Mouse (Mus musculus) fibroblast of lung, adult 2 months (primary cell): ENCODE data around the gene Lipa.

Experiments
- DNase-seq: peaks from one replicate; pipeline ENCODE4 v3.0.0-alpha.2; 2011; ENCODE audit warnings: low read depth

Gene Lipa

GRCm38 (mm10) chr19:34526941-34527682 lies at the start of gene Lipa:
Gene Lipa (minus strand): TSS chr19:34527474.
- DNase-seq: peak; percentile 97

DNA sequence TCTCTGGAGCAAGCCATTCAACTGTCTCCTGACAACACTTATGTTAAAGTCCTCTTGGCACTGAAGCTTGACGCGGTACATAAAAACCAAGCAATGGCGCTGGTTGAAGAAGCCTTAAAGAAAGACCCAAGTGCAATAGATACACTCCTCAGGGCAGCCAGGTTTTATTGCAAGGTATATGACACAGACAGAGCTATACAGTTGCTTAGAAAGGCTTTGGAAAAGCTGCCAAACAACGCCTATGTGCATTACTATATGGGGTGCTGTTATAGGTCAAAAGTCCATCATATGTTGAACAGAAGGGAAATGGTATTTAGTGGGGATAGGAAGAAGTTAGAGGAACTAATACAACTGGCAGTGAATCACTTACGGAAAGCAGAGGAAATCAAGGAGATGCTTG lies 46.4 kb upstream of the Lipa start:
- DNase-seq: no peak

DNA sequence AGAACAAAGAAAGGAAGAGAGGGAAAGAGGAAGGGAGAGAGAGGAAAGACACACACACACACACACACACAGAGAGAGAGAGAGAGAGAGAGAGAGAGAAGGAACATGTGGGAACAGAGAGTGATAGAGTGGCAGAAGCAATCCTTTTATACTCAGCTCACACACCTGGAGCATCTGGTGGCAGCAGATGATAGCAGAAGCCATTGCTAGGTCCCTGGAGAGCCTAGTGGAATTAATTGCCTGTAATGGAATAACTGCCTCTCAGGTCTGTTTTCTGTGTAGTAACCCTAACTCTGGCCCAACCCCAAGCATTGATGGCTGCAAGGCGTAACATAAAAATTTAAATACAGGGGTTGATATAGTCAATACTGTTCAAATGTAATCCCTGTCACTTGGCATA lies 43.8 kb upstream of the Lipa start:
- DNase-seq: no peak

GRCm38 (mm10) chr19:34569896-34570476 lies 42.7 kb upstream of the Lipa start:
- DNase-seq: no peak

GRCm38 (mm10) chr19:34568988-34569895 lies 42.0 kb upstream of the Lipa start:
- DNase-seq: no peak

DNA sequence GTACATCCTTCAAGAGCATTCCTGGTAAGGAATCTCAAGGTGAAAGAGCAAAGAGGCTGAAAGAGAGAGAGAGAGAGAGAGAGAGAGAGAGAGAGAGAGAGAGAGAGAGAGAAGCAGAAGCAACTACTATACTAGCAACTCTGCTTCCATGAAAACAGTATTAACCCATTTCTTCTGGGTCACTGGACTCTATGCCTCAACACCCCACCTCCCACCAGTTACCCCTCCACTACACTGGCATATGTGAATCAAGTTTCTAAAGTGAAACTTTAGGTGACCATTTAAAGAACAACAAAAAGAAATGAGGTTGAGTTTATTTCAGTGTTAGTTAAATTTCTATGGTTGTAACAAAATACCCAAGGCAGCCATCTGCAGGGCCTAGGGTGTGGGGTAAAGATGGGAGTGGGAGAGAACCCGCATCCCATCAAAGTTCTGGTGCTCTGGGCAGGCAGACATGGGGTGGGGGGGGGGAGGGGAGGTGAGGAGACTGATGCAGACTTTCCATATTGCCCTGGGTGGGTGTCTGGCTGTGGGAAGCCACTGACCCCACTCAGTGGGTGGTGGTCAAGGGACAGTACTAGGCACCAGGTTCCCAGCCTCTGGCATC lies 39.0 kb upstream of the Lipa start:
- no peak for DNase-seq

DNA sequence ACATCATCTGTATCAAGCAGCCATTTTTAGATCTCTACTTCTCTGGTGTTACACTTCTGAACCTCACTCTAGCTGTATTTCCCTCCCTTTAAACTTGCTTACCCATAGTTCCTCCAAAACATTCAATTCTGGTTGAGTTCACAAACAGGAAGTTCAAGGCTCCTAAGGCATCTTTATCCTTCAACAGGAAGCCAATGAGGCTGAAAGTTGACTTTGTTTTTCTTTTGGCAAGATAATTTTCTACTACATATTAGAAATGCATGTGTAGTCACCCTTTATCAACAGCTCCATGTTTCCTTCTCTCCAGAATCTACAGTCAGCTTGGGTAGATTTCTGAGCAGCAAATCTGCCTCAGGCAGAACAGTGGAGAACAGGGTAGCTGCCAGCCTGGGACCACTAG lies 35.3 kb upstream of the Lipa start:
- no peak for DNase-seq

GRCm38 (mm10) chr19:34556621-34557020 lies 29.3 kb upstream of the Lipa start:
- no peak for DNase-seq

DNA sequence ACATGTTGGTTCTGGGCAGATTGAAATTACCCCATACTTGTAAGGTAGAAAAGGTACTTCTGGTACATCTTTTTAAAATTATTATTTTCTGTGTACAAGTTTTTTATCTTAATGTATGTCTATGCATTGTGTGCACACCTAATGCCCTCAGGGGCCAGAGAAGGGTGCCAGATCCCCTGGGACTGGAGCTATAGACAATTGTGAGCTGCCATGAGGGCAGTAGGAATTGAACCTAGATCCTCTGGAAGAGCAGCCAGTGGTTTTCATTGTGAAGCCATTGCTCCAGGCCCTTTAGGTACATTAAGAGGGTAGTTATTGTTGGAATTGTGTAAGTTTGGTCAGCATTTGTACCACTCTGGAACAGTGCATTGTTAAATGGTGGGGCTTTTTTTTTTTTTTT lies 26.8 kb upstream of the Lipa start:
- DNase-seq: no peak

GRCm38 (mm10) chr19:34553522-34553921 lies 26.2 kb upstream of the Lipa start:
- no peak for DNase-seq

DNA sequence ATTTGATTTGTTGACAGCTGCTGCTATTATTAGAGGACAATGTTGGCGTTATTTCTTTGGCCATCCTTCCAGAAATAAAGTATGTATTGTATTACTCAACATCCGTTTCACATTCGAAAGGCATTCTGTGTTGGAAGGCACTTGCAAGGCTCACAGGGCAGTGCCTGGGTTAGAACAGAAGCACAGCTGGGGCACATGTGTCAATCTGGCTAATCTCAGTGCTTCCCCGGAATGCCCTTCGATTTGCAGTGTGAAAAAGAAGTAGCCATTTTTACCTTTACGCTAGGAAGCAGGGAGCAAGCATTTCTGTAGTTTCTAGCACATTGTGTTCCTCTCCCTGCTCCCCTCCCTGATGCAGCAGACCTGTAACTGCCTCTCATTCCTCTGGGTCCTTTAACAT lies 25.7 kb upstream of the Lipa start:
- DNase-seq: peak; percentile 45

DNA sequence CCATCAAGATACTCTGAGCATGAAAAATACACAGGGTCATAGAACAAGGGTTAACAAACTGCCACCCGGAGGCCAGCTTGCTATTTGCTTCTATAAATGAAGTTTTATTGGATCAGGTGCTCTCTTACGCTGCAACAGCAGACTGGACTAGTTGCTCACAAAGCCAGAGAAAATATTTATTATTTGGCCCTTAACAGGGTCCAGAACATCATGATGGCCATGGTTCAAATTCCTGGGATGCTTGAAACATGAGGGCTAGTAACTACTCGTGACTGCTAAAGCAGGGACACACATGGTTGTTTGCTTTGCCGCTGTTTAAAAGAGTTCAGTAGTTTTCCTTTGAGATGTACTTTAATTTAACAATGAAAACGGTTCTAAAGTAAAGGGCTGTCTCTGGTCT lies 24.7 kb upstream of the Lipa start:
- DNase-seq: peak; percentile 63

- peak; percentile 53 for DNase-seq
These were observed 23.4 kb upstream of the Lipa start, which contains the start of gene Ifit2 for GRCm38 (mm10) chr19:34550534-34551223. Gene Ifit2 (plus strand): TSS chr19:34550694.

- DNase-seq: no peak
These were observed 22.9 kb upstream of the Lipa start for GRCm38 (mm10) chr19:34550205-34550533.

- DNase-seq: peak; percentile 44
These were observed 20.7 kb upstream of the Lipa start for GRCm38 (mm10) chr19:34547976-34548375.

DNA sequence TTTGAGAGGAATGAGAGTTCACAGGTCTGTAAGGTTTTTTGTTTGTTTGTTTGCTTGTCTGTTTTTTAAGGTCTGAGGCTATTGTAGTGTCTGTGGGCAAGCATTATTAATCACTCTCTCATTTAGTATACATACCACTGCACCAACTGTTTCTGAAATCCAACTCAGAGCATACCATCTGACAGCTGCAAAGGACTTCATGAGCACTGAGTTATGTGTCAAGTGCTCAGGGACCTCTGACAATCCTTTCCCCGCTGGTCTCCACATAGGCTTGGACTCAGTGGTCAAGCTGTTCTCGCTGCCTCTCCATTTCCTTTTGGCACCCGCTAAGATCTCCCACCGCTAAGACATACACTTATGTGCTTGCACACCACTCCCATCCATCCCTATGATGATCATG lies 18.9 kb upstream of the Lipa start:
- no peak for DNase-seq

GRCm38 (mm10) chr19:34539422-34539821 lies 12.1 kb upstream of the Lipa start:
- DNase-seq: no peak

GRCm38 (mm10) chr19:34532061-34532751 lies 4.9 kb upstream of the Lipa start:
- DNase-seq: no peak

- DNase-seq: no peak
These were observed 852 bp downstream of the Lipa start for GRCm38 (mm10) chr19:34526321-34526923.

DNA sequence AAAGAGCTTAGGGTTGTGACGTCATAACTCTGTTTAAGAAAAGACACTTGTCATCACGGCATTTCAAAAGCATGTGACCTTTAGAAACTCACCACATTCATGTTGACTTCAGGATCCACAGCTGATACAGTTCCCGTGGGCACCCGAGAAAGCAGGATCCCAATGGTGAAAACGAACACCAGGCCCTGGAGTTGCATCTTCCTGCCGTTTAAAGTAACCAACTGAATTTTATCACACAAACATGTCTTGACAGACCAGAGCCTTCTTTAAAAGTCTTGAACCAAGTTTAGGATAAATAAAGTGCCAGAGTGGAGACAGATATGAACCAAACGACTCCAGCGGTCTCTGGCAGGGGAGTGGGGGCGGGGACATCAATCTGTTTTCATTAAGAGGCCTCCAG lies 2.6 kb downstream of the Lipa start:
- no peak for DNase-seq
